Mouse (Mus musculus) kidney, postnatal 36 days (tissue): ENCODE data around the gene Naa40.

ENCODE experiments used
- DNase-seq, 2 experiments: peaks; one replicate each; pipeline ENCODE4 v3.0.0; 2021 to 2022; ENCODE audit warnings: mixed read lengths in 2 of 2

The Naa40 gene

GRCm38 (mm10) chr19:7240782-7241690 lies at the start of gene Naa40:
Gene Naa40, minus strand, starts transcription at chr19:7241183.
- DNase-seq, result peak; percentile 95 to 97

DNA sequence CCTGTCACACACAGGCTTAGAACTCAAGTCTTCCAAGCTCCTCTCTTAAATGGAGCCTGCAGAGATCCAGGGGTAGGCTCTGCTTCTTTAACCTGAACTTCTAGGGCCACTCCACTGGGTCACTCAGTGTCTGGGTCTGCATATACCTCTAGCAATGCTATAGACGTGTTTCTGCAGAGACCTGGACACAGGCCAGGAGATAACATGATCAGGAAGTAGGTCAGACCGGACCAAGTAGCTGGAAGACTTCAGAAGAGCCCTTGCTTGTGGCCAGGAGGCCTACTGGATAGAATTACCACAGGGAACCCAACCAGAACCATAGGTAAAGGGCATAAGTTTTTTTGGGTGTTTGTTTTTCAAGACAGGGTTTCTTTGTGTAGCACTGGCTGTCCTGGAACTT lies 48.8 kb upstream of the Naa40 start:
- DNase-seq, result no peak

GRCm38 (mm10) chr19:7288288-7288687 lies 47.3 kb upstream of the Naa40 start:
- no peak for DNase-seq

DNA sequence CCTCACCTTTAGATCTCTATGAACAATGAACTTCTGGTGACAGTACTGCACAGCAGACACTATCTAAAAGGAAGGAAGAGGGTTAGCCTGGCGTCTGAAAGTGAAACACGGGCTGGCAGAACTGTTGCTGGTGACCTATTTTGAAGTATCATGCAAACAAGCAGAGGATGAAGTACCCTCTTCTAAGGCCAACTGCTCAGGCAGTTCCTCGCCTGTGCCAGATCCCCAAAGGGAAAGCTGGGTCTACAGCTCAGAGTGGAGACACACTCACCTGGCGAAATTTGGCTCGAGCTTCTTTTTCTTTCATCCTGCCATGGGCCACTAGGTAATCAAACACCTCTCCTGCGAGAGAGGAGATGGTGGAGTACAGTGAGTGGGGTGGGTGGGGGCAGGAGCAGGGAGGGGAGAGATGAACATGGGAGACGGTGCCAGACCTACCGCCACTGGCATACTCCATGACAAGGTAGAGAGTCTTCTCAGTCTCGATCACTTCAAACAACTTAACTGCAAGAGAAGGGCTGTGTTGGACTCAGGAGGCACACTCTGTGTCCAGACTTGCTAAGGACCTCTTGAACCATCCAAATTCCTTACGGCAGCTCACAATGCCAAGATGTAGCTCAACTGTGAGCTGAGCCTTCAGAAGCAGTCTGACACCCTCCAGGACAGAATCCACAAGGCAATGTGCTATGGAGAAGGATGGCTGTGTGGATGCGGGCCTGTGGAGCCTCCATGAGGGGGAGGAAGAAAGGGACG lies 45.8 kb upstream of the Naa40 start:
- no peak for DNase-seq

DNA sequence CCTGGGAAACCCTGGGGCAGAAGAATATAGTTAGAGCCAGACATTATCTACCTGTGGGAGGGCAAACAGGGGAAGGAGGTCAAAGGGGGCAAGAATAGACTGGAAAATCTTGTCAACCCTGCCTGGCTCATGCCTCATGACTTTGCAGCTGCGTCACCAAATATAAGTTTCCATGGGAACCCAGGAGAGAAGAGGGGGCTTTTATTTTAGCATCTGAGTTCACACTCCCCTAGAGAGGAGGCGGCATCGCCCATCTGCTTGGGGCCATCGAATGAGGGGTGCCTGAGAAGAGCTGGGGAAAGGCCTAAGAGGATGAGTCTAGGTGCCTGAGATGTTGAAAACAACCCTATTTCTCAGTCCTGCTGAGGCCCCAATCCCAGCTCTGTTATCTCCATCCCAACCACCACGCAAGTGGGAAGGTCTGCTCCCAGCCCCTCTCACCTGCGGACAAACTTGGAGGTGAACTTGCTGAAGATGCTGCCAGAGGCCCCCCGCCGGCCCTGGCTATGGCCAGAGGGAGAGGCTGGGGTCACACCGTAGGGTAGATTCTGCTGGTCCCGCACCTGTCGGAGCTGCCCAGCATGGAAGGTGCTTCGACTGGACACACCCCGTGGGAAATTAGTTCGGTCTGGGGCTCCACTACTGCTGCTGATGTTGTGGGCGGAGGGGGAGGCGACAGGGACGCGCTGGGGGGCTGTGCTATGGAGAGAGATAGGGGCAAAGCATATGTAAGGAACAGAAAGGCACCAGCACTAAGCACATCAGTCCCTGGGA lies 39.8 kb upstream of the Naa40 start:
- no peak for DNase-seq

GRCm38 (mm10) chr19:7279114-7279513 lies 38.1 kb upstream of the Naa40 start:
- DNase-seq, result peak; percentile 40 to 69

DNA sequence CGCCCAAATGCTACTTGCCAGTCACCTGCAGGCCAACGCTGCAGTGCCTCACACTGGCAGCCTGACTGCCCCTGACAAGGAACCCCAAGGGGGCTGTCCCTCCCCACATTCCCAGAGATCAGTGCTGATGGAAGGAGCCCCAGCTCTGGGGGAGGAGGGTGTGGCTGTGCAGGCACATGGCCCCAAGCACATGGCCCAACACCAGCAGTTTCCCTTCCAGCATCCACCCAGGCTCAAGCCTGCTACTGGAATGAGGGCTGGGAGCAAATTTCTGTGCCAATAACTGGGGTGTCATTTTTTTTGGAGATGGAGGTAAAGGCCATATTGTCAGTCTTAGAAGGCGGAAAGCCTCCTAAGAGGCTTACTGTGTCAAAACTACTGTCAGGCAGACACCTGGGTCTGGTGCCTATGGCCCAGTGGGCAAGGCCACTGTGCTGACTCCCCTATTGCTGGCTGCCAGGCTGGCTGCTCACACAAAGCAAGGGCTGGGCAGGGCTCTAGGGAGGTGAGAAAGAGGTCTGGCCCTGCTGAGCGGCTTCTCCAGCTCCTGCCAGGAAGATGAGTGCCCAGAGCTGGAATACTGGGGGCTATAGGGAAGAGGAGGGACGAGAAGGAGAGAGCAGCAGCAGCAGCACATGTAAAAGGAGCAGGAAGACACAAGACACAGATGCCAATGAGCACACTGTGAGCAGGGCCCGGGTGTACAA lies 37.4 kb upstream of the Naa40 start:
- DNase-seq, result no peak

DNA sequence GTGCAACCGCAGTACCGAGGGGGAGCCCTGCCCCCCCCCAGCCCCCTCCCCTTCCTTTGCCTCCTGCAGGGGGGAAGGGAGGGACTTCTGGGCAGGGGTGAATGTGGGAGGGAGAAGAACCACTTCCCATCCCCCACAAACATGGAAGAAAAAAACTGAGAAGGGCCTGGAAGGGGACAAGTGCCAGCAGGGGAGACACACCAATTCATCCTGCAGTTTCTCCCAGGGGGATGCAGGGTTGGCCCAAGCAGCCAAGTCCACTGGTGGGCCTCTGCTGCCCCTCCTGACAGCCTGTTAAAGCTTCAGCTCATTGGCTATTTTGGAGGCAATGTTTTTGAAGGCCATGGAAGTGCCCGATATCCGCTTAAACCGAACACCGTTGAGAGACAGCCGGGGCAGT lies 35.8 kb upstream of the Naa40 start:
- DNase-seq, result no peak

DNA sequence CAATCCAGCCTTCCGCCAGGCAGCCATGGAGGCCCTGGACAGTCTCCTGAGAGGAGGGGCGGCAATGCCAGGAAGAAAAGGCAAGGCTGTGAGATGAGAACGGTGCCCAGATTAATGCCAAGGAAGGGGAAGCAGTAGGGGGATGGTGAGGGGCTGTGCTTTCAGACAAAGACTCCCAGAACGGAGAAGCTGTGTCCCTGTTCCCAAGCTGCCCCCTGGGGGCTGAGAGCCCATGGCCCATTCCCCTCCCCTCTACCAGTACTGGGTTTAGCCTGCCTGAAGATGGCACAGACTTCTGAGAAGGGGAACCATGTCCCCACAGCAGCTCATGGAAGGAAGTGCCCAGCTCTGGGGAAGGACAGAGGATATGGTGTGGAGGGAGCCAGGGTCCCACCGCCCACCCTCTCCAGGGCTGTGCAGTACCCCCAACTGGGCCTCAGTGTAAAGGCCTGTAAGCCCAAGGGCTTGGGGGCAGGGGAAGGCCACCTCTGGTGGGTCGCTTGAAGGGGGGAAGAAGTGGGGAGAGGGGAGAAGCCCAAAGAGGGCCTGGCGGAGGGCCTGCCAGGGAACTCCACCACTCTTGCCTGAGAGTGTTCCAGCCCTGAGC lies 35.2 kb upstream of the Naa40 start:
- DNase-seq, result no peak

GRCm38 (mm10) chr19:7275131-7275789 lies 34.3 kb upstream of the Naa40 start:
- DNase-seq, result no peak

DNA sequence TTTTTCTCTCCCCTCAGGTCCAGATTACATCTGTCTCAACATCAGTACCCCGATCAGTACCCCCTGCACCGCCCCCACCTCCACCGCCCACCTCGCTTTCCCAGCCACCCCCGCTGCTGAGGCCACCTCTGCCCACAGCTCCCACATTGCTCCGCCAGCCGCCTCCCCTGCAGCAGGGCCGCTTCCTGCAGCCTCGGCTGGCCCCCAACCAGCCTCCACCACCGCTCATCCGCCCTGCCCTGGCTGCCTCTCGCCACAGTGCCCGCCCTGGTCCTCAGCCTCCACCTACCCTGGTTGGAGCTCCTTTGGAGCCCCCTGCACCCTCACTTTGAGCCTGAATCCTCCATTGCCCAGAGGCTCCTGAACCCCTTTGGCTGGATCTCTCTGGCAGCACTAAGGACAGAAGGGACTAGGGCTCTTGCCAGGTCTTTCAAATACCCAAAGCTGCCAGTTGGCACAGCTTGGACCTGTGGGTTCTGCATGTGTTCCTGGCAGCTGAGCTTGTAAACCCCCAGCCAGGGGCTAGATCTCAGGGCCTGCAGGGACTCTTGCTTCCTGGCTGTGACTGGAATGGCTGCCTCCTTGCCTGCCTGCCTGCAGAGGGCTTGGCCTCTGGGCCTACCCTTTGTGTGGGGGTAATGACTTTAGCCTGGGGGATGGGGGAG lies 33.5 kb upstream of the Naa40 start:
- no peak for DNase-seq

DNA sequence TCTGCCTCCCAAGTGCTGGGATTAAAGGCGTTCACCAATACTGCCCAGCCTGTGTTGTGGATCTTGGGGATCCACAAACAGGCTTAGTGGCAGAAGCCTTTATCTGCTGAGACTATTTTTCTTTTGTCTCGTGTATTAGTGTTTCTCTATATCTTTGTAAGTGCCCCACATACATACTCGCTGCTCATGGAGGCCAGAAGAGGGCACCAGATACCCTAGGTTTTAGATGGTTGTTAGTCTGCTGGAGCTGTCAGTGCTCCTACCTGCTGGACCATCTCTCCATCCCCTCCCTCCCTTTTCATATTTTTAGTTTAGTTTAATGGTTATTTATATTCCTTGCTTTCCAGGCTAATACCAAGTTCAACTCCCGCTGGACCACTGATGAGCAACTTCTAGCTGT lies 32.5 kb upstream of the Naa40 start:
- no peak for DNase-seq

DNA sequence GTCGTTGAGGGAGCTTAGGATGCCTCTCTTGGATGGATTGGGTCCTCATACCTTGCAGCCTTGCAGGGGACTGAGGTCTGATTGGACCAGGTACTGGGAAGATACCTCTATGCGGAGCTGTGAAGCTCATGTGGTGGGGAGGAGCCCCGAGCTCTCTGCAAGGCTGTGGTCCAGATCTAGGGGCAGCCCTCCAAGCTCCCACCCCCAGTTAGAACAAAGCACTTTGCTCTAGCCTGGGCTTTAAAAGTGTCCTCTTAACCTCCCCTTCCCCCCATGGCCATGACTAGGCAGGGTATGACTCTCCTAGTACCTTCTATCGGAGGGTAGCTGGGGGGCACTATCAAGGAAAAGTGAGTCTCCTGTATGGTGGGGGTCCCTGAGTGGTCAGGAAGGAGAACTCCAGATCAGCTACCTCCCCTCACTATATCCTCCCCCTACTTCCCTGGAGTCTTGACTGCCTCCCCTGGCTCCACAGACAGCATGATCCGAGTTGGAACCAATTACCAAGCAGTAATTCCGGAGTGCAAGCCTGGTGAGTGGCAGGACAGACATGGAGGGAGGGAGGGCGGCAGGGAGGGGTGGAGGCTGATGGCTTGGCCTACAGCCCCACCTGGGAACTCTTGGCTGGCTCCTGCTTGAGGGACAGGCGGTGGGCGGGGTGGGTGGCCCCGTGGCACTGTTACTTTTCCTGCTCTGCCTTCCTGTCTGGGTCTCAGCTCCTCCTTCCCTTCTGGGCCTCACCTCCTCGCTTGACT lies 28.5 kb upstream of the Naa40 start:
- DNase-seq, result no peak

- peak; percentile 53 to 85 for DNase-seq
Observed at GRCm38 (mm10) chr19:7268722-7269090, 27.7 kb upstream of the Naa40 start.

DNA sequence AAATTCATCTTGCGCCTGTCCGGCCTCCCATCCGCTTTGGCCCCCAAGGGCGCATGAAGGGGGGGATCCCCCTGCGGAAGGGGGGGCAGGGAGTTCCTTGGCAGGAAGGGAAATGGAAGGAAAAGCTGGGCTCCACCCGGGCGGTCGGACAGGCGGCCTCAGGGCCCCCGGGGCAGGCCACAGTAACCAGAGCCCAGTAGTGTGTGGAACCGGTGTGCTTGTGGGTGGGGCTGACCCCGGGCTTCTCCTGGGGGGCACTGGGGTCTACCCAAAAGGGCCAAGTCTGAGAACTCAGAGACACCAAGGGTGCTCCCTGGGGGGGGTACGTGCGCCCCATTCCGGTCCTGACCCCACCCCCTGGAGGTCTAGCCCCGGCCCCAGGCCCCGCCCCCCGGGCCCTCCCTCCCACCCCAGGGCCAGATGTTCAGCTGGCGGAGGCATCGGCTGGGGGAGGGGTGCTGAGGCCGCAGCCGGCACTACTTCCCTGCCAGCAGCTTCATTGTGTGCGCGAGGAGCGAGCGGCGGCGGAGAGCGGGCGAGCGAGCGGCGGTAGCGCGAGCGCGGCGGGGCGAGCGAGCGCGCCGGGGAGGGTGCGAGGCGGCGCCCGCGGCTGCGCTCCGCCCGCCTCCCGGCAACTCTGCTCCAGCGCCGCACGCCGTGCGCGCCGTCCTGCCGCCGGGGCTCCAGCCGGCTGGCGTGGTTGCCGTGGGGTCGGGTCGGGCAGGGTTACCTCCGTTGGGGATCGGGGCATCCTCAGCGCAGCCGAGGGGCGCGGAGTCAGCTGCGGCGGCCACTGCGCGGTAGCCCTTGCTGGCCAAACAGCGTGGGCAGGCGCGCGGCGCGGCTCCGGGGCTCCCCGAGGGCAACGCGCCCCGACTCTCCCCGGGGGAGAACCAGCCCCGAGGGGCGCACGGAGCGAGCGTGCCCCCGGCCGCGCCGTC lies 27.1 kb upstream of the Naa40 start:
- DNase-seq, result peak; percentile 78 to 89

GRCm38 (mm10) chr19:7267091-7267741 lies 26.2 kb upstream of the Naa40 start, which contains the start of gene Rcor2:
Gene Rcor2, plus strand, starts transcription at chr19:7267325.
- DNase-seq, result peak; percentile 71 to 78

DNA sequence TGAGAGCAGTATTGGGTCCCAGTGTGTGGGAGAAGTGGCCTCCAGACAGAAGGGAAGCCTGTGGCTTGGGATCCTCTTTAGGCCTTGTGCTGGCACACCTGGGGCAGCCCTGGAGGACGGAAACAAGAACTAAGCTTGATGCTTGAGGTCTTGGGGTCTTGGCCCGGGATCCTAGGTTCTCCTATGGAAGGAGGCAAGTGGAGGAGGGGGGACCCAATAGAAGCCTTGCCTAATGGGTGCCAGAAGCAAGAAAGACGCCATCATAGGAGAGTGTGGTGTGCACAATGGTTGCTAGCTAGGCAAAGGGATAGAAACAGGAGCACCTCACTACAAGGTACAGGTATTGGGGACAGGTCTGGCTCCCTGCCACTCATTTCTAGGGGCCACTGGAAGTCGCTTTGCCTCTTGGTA lies 25.4 kb upstream of the Naa40 start:
- DNase-seq, result no peak

DNA sequence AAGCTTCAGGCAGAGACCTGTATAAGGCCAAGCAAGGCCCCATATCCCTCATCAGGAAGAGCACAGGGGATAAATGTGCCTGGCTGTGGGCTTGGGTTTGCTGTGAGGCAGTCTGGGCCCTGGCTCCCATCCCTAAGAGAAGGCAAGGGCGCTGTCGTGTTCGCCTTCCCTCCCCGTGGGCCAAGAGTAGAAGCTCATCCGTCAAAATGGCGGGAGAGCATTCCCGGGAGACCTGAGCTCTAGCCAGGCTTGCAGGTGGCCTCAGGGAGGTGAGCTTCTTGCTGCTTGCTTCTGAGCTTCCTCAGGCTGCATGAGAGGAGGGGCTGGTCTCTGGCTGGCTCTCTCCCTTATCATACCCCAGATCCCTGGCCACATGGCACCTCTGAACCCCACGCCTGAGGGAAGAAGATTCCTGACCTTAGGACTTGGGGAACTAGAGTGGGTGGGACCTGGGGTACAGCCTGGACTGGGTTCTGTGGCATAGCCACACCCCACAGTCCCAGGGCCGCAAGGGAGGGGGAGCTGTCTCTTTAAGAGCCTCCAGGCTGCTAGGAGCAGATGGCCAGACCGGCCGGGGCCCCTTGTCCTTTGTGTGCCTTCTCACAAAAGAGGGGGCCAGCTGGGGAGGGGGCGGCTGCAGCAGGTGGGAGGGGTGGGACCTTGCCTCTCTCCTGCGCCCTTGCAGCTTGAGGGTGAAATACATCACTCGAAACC lies 24.7 kb upstream of the Naa40 start:
- no peak for DNase-seq
